Mouse (Mus musculus) embryonic fibroblast, embryonic 13.5 days (primary cell): Measurements from ENCODE around the gene Sf3a1. TPM values are rescaled to one million over a fixed set of nuclear protein-coding genes. Genes with fewer than 3 reads are reported as not detected.

Source experiments
- H3K27ac ChIP-seq: 2 replicates; pipeline ENCODE4 v1.5.1; 2012; ENCODE audit warnings: low read length, control low read depth, inconsistent platforms; ENCODE audit not compliant: insufficient read depth
- H3K4me1 ChIP-seq: 2 replicates; pipeline ENCODE4 v1.6.1; 2011; ENCODE audit warnings: low read length; ENCODE audit not compliant: control insufficient read depth, insufficient read depth
- H3K4me3 ChIP-seq: 2 replicates; pipeline ENCODE4 v1.5.1; 2011; ENCODE audit warnings: mild to moderate bottlenecking, control low read depth, low read length; ENCODE audit not compliant: insufficient read depth
- CTCF ChIP-seq: IDR thresholded peaks from 2 replicates; pipeline ENCODE4 v1.5.1; 2011; ENCODE audit warnings: mild to moderate bottlenecking, control low read depth, low read length, moderate library complexity, borderline replicate concordance; ENCODE audit not compliant: insufficient read depth
- POLR2A ChIP-seq: IDR thresholded peaks from 2 replicates; pipeline ENCODE4 v1.6.1; 2011; ENCODE audit warnings: low read depth, mild to moderate bottlenecking, control low read depth, low read length, moderate library complexity
- polyA plus RNA-seq: library from polyadenylated mRNA; stranded (reverse); fragments of >200 nt; gene quantifications from 2 replicates; pipeline ENCODE4 v1.2.4, GENCODE M21; 2011; ENCODE audit warnings: low read depth; ENCODE audit not compliant: missing spikeins, insufficient read length

Gene Sf3a1
- polyA plus RNA-seq, 1 experiment = 46.8 TPM

DNA sequence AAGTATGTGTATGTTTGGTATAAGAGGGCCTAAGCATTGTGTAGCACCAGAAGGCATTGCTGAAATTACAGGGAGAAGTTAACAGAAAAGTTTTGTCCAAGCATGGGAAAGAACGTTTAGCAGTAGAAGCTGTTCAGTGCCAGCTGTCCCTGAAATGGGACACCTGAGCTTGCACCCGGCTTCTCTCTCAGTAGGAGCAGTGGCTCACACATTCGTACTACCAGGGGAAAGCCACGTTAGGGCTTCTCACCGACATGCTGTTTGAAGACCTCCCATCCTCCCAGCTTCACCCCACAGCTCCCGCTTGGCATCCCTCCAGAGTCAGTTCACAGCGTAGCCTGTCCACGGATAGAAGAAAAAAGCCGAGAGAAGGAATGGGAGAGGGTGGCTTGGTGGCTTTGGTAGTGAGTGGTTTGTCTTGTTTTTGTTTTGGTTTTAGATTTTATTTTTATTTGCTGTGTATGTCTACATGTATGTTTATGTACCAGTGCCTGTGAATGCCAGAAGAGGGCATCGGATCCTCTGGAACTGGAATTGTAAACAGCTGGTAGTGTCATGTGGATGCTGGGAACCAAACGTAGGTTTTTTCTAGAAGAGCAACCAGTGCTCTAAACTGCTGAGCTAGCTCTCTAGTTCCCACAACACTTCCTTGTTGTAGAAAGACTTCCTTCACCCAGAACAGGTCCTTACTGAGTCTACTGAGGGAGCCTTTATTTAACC, 42.0 kb downstream of the Sf3a1 start:
- Histone ChIP-seq H3K4me3 (no peak overlapping the region), H3K4me1 (peaks cover 4% of the 10 kb centered on the region; the same call in 1 of the 2 replicates)
- no peak for TF ChIP-seq POLR2A
- TF ChIP-seq CTCF = no peak

DNA sequence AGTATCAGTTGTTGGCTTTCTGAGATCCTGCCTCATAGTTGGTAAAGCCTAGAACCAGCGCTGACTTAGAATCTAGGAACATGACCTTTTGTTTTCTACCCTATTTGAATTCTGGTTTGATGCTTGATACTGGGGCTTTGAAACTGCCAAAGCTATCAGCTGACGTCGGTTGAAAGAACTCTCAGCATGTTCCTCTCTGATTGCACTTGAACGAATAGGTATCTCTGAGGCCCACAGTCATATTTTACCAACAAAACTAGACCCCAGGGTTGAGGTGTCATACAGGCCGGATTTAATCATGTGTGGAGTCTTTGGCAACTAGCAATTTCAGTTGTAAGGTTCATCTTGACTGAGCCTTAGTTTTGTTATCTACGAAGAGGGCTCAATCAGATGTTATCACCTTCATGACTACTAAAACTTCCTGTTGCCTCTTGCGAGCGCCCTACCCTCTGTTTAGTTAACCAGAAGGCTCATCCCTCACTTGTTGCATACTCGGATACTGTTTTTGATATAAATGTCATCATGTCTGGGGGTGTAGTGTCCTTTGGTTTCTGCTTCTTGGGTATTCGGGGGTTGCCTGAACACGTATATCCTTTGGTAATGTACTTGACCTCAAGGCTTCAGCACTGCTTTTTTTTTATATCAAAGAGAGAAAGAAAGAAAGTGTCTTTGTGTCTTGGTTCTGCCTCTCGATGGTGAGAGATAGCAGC, 43.0 kb downstream of the Sf3a1 start:
- H3K4me1 ChIP-seq = peaks cover 4% of the 10 kb centered on the region; the same call in 1 of the 2 replicates
- no peak overlapping the region for H3K27ac ChIP-seq
- TF ChIP-seq CTCF (no peak), POLR2A (no peak)
- H3K4me3 ChIP-seq = no peak overlapping the region

More for the DNA sequence above, 42.0 kb downstream of the Sf3a1 start:
- H3K27ac ChIP-seq = no peak overlapping the region

DNA sequence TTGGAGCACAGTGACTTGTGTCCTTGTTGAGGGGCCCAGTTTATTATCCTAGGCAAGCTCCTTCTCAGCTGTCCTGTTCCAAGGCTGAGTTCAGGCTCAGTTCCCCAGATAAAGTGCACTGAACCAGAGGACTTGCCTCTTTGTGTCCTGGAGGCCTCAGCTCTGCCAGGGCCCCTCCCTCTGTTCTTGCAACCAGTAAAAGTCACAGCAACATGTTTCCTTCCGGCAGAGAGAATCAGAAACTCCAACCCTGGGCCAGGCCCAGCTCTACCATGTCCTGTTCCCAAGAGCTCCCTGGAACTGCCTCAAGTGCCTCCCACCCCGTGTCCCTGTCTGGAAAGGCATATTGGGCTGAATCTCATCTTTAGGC, 43.5 kb downstream of the Sf3a1 start:
- Histone ChIP-seq H3K4me1 (peaks cover 4% of the 10 kb centered on the region; the same call in 1 of the 2 replicates), H3K4me3 (no peak overlapping the region), H3K27ac (no peak overlapping the region)
- no peak for TF ChIP-seq POLR2A
- TF ChIP-seq CTCF = no peak

DNA sequence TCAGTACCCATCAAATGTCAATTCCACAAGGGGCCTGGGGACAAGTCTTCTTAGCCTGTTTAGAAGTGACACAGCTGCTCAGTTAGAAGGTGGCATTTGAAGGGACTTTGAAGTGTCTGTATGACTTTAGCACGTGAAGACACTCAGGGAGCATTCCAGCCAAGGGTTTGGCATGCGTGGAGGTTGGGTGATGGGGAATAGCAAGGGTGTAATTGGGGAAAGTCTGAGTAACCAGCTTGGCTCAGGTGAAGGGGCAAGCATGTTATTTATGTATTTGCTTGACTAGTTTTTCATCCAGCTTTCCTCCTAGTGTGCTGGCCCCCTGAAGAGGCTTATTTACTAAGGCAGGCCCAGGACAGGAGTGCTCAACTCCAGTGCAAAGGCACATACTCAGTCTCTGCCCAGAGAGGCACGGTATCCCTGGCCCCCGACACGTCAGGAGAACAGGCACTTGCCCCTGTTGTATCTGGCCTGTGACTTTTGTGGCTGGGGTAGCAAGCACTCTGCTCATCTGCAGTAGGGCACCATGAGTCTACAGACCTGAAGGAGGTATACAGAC, 45.0 kb downstream of the Sf3a1 start:
- no peak for TF ChIP-seq POLR2A
- no peak for TF ChIP-seq CTCF
- no peak overlapping the region for H3K4me3 ChIP-seq
- no peak overlapping the region for H3K27ac ChIP-seq
- peaks cover 4% of the 10 kb centered on the region; the same call in 1 of the 2 replicates for H3K4me1 ChIP-seq

DNA sequence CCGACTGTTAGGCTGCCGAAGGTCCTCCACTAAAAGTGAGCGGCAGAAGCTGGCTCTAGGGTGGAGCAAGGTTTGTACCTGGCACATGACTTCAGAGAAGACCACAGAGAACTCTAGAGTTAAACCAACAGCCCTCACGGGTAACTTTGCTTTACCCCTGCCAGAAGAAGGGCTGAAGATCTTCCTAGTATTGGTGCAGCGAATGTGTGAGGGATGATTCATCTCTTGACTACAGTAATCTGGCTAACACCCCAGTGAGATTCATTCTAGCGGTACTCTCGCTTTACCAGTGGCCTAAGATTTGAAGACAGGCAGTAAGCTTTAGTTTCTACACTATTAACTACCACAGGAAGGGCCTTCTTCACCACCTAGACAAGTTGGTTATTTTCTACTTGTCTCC, 45.8 kb downstream of the Sf3a1 start:
- Histone ChIP-seq H3K4me3 (no peak overlapping the region), H3K4me1 (peaks cover 4% of the 10 kb centered on the region; the same call in 1 of the 2 replicates), H3K27ac (peak overlapping the region; percentile 13)
- TF ChIP-seq CTCF (no peak), POLR2A (no peak)

DNA sequence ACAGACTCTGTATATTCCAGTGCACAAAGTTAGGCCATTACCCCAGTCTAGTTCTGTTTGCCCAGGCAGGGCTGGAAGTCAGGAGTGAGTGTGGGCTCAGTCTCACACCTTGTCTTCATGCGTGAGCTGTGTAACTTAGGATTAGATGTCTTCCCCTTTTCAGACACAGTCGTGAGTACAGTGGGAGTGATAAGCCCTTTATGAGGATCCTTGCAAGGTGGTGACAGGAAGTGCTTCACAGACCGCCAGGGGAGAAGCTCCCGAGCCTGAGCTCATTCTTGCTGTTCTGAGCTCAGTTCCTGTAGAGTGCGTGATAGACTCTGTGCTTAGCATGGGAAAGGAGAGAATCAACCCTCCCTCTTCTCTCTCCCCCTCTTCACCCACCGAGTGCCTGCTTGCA, 46.4 kb downstream of the Sf3a1 start:
- H3K4me1 ChIP-seq = peaks cover 4% of the 10 kb centered on the region; the same call in 1 of the 2 replicates
- no peak for TF ChIP-seq POLR2A
- no peak for TF ChIP-seq CTCF
- no peak overlapping the region for H3K4me3 ChIP-seq
- H3K27ac ChIP-seq = no peak overlapping the region

DNA sequence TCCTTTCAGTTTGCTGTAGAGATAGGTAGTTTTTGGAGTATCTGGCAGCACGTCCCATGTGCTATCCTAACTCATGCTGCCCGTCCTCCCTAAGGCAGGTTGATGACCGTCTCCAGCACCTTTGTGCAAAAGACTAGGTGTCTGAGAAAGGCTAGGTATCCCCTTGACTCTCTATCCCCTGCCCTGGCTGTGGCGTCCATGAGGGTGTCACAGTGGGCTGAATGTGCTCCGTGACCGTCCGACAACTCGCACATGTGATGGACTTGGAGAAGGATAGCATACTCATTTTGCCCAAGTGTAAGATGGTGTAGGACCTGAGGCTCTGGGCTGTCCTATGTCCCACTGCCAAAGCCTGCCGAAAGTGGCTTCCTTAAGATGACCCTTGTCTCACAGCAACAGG, 47.5 kb downstream of the Sf3a1 start:
- TF ChIP-seq POLR2A (no peak), CTCF (no peak)
- Histone ChIP-seq H3K4me1 (peaks cover 4% of the 10 kb centered on the region; the same call in 1 of the 2 replicates), H3K27ac (no peak overlapping the region), H3K4me3 (no peak overlapping the region)

DNA sequence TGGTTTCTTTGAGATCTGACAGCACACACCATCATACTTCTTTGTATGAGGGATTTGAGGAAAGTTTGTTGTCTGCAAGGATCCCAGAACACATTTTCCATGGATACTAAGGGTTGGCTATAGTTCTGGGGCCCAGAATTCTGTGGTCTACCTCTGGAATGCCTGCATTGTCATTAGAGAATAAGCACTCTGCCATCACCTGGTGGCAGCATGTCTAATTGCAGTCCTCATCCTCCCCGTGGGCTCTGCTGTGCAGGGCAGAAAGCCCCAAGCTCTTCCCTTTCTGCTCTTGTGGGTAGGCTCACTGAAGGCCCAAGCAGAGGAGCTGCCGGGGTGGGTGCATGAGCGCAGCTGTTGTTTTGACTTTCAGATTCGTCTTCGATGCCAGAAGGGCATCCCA, 49.4 kb downstream of the Sf3a1 start:
- Histone ChIP-seq H3K4me1 (peaks cover 4% of the 10 kb centered on the region; the same call in 1 of the 2 replicates), H3K27ac (no peak overlapping the region), H3K4me3 (no peak overlapping the region)
- TF ChIP-seq POLR2A (no peak), CTCF (no peak)

DNA sequence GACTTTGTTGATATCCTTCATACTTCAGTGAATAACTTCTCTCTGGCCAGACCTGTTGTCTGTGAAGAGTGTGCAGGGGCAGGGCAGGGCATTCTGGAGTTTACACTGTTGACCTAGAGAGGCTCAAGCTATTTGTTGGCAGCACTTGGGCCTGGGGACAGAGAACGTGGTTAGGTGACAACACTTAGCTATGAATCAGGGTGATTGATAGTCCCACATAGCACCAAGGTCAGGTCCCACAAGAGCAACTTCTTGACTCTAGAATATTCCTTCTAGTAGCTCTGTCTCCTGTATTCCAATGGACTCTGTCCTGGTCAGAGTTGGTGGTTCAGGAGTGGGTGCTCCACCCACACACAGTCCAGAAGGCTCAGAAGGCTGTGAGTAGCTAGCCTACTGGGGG, 50.6 kb downstream of the Sf3a1 start:
- TF ChIP-seq CTCF (no peak), POLR2A (no peak)
- H3K4me1 ChIP-seq = peaks cover 4% of the 10 kb centered on the region; the same call in 1 of the 2 replicates
- no peak overlapping the region for H3K27ac ChIP-seq
- H3K4me3 ChIP-seq = no peak overlapping the region

DNA sequence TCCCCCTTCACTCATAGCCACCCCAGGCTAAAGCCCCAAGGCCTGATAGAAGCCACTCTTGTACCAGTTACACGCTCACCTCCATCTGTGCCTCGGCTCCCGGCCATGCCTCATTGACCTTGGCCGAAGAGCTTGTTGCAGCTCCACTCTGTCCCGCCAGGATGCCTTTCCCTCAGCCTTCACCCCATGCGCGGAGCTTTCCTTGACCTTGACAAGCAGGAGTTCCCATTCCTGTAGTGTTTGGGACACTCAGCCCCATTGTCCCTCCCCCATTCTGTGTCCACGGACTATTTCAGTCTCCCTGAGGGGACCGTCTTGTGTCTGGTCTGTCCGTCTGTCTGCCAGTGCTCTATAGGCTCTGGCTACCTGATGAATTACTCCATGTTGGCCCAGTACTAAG, 53.0 kb downstream of the Sf3a1 start:
- no peaks in the 10 kb centered on the region for H3K4me1 ChIP-seq
- TF ChIP-seq POLR2A (no peak), CTCF (no peak)
- H3K4me3 ChIP-seq = no peak overlapping the region
- H3K27ac ChIP-seq = no peak overlapping the region
